Mouse (Mus musculus) naive thymus-derived CD4-positive, alpha-beta T cell, adult 5 months (primary cell): ENCODE data around the gene Olfr1286. TPM values are rescaled to one million over a fixed set of nuclear protein-coding genes. Genes with fewer than 3 reads are reported as not detected.

ENCODE experiments used
- polyA plus RNA-seq: library from polyadenylated mRNA; unstranded; fragments of 100-300 nt; shearing (Covaris generic); gene quantifications from one replicate; pipeline ENCODE4 v1.2.1, GENCODE M21; 2017

Olfr1286 gene
- not detected for polyA plus RNA-seq

GRCm38 (mm10) chr2:111422931-111423330 is at the start of gene Olfr1286:
Gene Olfr1286, minus strand, starts transcription at chr2:111423115.

DNA sequence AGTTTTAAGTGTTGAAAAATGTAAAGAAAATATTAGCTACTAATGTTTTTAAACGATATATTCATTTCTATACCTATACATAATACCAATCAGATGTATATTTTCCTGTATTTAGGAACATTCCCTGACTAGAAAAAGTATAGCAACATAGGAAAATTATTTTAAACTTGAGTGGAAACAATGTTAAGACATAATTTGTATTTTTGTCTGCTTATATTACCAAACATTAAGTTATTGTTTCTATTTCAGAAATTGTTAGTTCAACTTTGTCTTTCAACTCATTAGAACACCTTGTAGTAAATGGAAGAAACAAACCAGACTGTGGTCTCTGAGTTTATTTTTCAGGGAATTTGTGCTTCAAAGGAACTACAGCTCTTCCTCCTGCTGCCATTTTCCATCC is 25.9 kb upstream of the Olfr1286 start, which contains the start of gene Olfr1287:
Gene Olfr1287 (plus strand): TSS at position 301 of the 400 bp plus-strand sequence.

DNA sequence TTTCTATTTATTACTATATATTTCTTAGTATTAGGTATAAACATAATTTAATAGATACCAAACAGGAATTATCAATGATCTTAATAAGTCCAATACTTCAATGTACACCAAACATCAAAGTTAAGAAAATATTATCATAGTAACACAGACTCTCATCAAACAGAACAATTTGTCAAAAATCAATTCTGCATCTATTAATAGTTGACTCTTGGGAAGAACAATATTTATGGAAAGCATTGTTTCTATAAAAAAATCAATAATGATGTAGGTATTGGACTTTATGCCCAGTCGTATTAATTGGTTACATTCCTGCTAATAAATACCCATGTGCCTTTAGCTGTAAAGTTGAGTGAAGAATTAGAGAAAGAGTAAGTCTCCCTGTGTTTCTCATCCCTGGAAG is 47.7 kb downstream of the Olfr1286 start, which contains the start of gene Olfr1284:
Gene Olfr1284 (plus strand): TSS at position 301 of the 400 bp plus-strand sequence.

Other genes with a start within 250 kb of the Olfr1286 start
- not detected for gene 4930430A15Rik, start 193.5 kb downstream of the Olfr1286 start, polyA plus RNA-seq
- not detected for gene Olfr1275, start 187.8 kb downstream of the Olfr1286 start, polyA plus RNA-seq
- gene Olfr1276, start 168.6 kb downstream of the Olfr1286 start, polyA plus RNA-seq = not detected
- 0.07 TPM for gene Olfr1277, start 149.0 kb downstream of the Olfr1286 start, polyA plus RNA-seq
- gene Olfr1278, start 133.0 kb downstream of the Olfr1286 start, polyA plus RNA-seq = not detected
- not detected for gene Olfr1279, start 122.5 kb downstream of the Olfr1286 start, polyA plus RNA-seq
- gene Olfr1280, start 109.1 kb downstream of the Olfr1286 start, polyA plus RNA-seq = not detected
- gene Olfr1281, start 96.6 kb downstream of the Olfr1286 start, polyA plus RNA-seq = not detected
- not detected for gene Olfr1282, start 87.0 kb downstream of the Olfr1286 start, polyA plus RNA-seq
- gene Olfr1283, start 56.3 kb downstream of the Olfr1286 start, polyA plus RNA-seq = not detected
- not detected for gene Olfr1284, start 47.6 kb downstream of the Olfr1286 start, polyA plus RNA-seq
- not detected for gene Olfr1287, start 26.0 kb upstream of the Olfr1286 start, polyA plus RNA-seq
- gene Olfr1288, start 51.0 kb upstream of the Olfr1286 start, polyA plus RNA-seq = not detected
- not detected for gene Olfr1289, start 57.7 kb upstream of the Olfr1286 start, polyA plus RNA-seq
- not detected for gene Olfr1290, start 70.7 kb upstream of the Olfr1286 start, polyA plus RNA-seq
- 0.10 TPM for gene Olfr1291-ps1, start 74.1 kb upstream of the Olfr1286 start, polyA plus RNA-seq
- not detected for gene Olfr1293-ps, start 102.1 kb upstream of the Olfr1286 start, polyA plus RNA-seq
- gene Olfr1294, start 117.2 kb upstream of the Olfr1286 start, polyA plus RNA-seq = not detected
- gene Olfr1295, start 146.6 kb upstream of the Olfr1286 start, polyA plus RNA-seq = not detected
- not detected for gene Olfr1297, start 203.4 kb upstream of the Olfr1286 start, polyA plus RNA-seq
- gene Olfr1298, start 226.1 kb upstream of the Olfr1286 start, polyA plus RNA-seq = not detected
- not detected for gene Olfr1299, start 238.3 kb upstream of the Olfr1286 start, polyA plus RNA-seq